Comparison of ENCODE assay signal across 28 mouse cellular contexts in genomic region chr1:38699244-38699643, GRCm38 (mm10). TPM values are rescaled to one million over a fixed set of nuclear protein-coding genes. Genes with fewer than 3 reads are reported as not detected.
DNase-seq lines count a peak whose midpoint lies in the region; ATAC-seq lines count a peak whose summit lies in the region.
"Had no signal": no experiment of that assay in that cellular context is flagged by ENCODE, and none has a peak within 500 bp of the region (broad histone marks: within the 10 kb centered on the region; RNA-seq: fewer than 3 reads in every experiment).

No protein-coding gene starts in this region.

- no peaks in the 10 kb centered on the region for H3K9me3 ChIP-seq in liver, embryonic 11.5 days (ENCODE audit: control insufficient read depth, low read length)
- H3K9me3 ChIP-seq in embryonic facial prominence, embryonic 14.5 days (ENCODE audit: control insufficient read depth, low read length): no peaks in the 10 kb centered on the region
- no peaks in the 10 kb centered on the region for H3K9me3 ChIP-seq in limb, embryonic 10.5 days (replicated peaks)
- H3K9me3 ChIP-seq in limb, embryonic 15.5 days: no peaks in the 10 kb centered on the region
- H3K9me3 ChIP-seq: heart, embryonic 10.5 days; heart, embryonic 13.5 days had no signal

- WGBS in liver, embryonic 11.5 days: 85% methylated on average over 10 of the region's 10 CpGs
- WGBS in embryonic facial prominence, embryonic 14.5 days: 33% methylated on average over 10 of the region's 10 CpGs
- 87% methylated on average over 10 of the region's 10 CpGs for WGBS in limb, embryonic 10.5 days
- 46% methylated on average over 10 of the region's 10 CpGs for WGBS in limb, embryonic 15.5 days

- DNase-seq in liver, embryonic 11.5 days (ENCODE audit: low spot score): peak; percentile 25
- no peak for DNase-seq in liver
- DNase-seq in embryonic facial prominence, embryonic 14.5 days (ENCODE audit: low spot score): peak; percentile 85
- DNase-seq in limb, embryonic 10.5 days (ENCODE audit: low spot score): peak; percentile 17
- DNase-seq in cerebellum, adult 11 months: no peak
- no peak for DNase-seq in lung, postnatal 10 days
- no peak for DNase-seq in ovary, adult 18-20 months (ENCODE audit: low spot score)
- DNase-seq: adrenal gland, adult 8-10 months; adrenal gland, postnatal 36 days; cerebellum, adult 2 months; cerebellum, adult 9-11 months; cerebellum, postnatal 25 days; forebrain, postnatal 0 days; gastrocnemius, adult 2 months; gastrocnemius, postnatal 14 days; heart, adult 18-20 months; heart, postnatal 14 days; heart, postnatal 4 days had no signal

- H3K4me2 ChIP-seq in liver, embryonic 11.5 days: no peak overlapping the region
- 0 out of 2 replicates have a peak overlapping the region, but pooled peaks have one; percentile 6 for H3K4me2 ChIP-seq in embryonic facial prominence, embryonic 14.5 days (ENCODE audit: low read depth, low read length)
- no peak overlapping the region for H3K4me2 ChIP-seq in limb, embryonic 15.5 days
- H3K4me2 ChIP-seq: heart, embryonic 13.5 days; hindbrain, embryonic 14.5 days had no signal

- no peaks in the 10 kb centered on the region for H3K27me3 ChIP-seq in liver, embryonic 11.5 days (replicated peaks; ENCODE audit: control insufficient read depth, insufficient read depth, low read length)
- no peaks in the 10 kb centered on the region for H3K27me3 ChIP-seq in embryonic facial prominence, embryonic 14.5 days (replicated peaks; ENCODE audit: control insufficient read depth, insufficient read depth, low read length)
- no peaks in the 10 kb centered on the region for H3K27me3 ChIP-seq in limb, embryonic 10.5 days (ENCODE audit: low read depth, poor library complexity, severe bottlenecking)
- H3K27me3 ChIP-seq in limb, embryonic 15.5 days: no peaks in the 10 kb centered on the region
- H3K27me3 ChIP-seq: heart, embryonic 13.5 days had no signal

- H3K4me1 ChIP-seq in liver, embryonic 11.5 days (replicated peaks; ENCODE audit: control insufficient read depth, insufficient read depth, low read length): 0 out of 2 replicates have a peak, but pooled peaks cover 3% of the 10 kb centered on the region
- peaks cover 30% of the 10 kb centered on the region for H3K4me1 ChIP-seq in embryonic facial prominence, embryonic 14.5 days (ENCODE audit: control insufficient read depth, insufficient read depth, low read length)
- peaks cover 20% of the 10 kb centered on the region for H3K4me1 ChIP-seq in limb, embryonic 10.5 days
- peaks cover 17% of the 10 kb centered on the region for H3K4me1 ChIP-seq in limb, embryonic 15.5 days

- H3K9ac ChIP-seq in liver, embryonic 11.5 days (ENCODE audit: low read depth, low read length): no peak overlapping the region
- H3K9ac ChIP-seq in embryonic facial prominence, embryonic 14.5 days (ENCODE audit: low read depth, low read length): no peak overlapping the region
- no peak overlapping the region for H3K9ac ChIP-seq in limb, embryonic 15.5 days
- H3K9ac ChIP-seq: forebrain, postnatal 0 days; heart, embryonic 13.5 days; hindbrain, embryonic 14.5 days had no signal

- H3K27ac ChIP-seq in liver, embryonic 11.5 days (ENCODE audit: low read depth, low read length): no peak overlapping the region
- H3K27ac ChIP-seq in embryonic facial prominence, embryonic 14.5 days (replicated peaks; ENCODE audit: low read depth, low read length): peak overlapping the region; percentile 76
- no peak overlapping the region for H3K27ac ChIP-seq in limb, embryonic 10.5 days
- H3K27ac ChIP-seq in limb, embryonic 15.5 days: 0 out of 2 replicates have a peak overlapping the region, but pooled peaks have one; percentile 43
- H3K27ac ChIP-seq: gastrocnemius, adult 2 months; heart, embryonic 10.5 days; heart, embryonic 13.5 days; hindbrain, embryonic 14.5 days; hindbrain, postnatal 0 days had no signal

- no peaks in the 10 kb centered on the region for H3K36me3 ChIP-seq in liver, embryonic 11.5 days (ENCODE audit: control insufficient read depth, insufficient read depth, low read length)
- H3K36me3 ChIP-seq in embryonic facial prominence, embryonic 14.5 days (ENCODE audit: control insufficient read depth, insufficient read depth, low read length): no peaks in the 10 kb centered on the region
- H3K36me3 ChIP-seq in limb, embryonic 10.5 days: no peaks in the 10 kb centered on the region
- no peaks in the 10 kb centered on the region for H3K36me3 ChIP-seq in limb, embryonic 15.5 days
- H3K36me3 ChIP-seq: heart, embryonic 10.5 days; heart, embryonic 13.5 days had no signal

- no peak for ATAC-seq in liver, embryonic 11.5 days (replicated peaks; ENCODE audit: low FRiP score)
- ATAC-seq in embryonic facial prominence, embryonic 14.5 days (ENCODE audit: low read depth): peak; percentile 86
- 0 out of 2 replicates have a peak, but pooled peaks have one; percentile 55 for ATAC-seq in limb, embryonic 15.5 days (ENCODE audit: insufficient number of reproducible peaks, low FRiP score, low TSS enrichment, low read depth)
- ATAC-seq: activated CD4-positive, CD25-positive, alpha-beta regulatory T cell, adult 4 months; CD4-positive, CD25-positive, alpha-beta regulatory T cell, adult 4 months; forebrain, embryonic 14.5 days; forebrain, postnatal 0 days; hindbrain, postnatal 0 days; inflammation-experienced regulatory T-cells, adult 6 months had no signal

- H3K4me3 ChIP-seq in liver, embryonic 11.5 days (ENCODE audit: low read depth, low read length): no peak overlapping the region
- no peak overlapping the region for H3K4me3 ChIP-seq in embryonic facial prominence, embryonic 14.5 days (ENCODE audit: low read depth, low read length)
- no peak overlapping the region for H3K4me3 ChIP-seq in limb, embryonic 10.5 days
- no peak overlapping the region for H3K4me3 ChIP-seq in limb, embryonic 15.5 days
- H3K4me3 ChIP-seq: gastrocnemius, adult 2 months; heart, embryonic 10.5 days; heart, embryonic 13.5 days had no signal

RNA-seq across cellular contexts. Expression of gene Aff3, which starts 34.5 kb away (rescaled TPM):
- 4.4 and 4.7 TPM in 2 replicates for polyA plus RNA-seq in liver, embryonic 11.5 days (2014; fragmentation: Nextera tagmentation; extraction: Ambion mirVana)
- 13.8 and 15.8 TPM in 2 replicates for polyA plus RNA-seq in embryonic facial prominence, embryonic 14.5 days (2014; fragmentation: Nextera tagmentation; extraction: Ambion mirVana)
- polyA plus RNA-seq in limb, embryonic 10.5 days (2016; fragmentation: Nextera tagmentation; extraction: Ambion mirVana): 33.9 and 38.8 TPM in 2 replicates
- polyA plus RNA-seq in limb, embryonic 15.5 days (2015; fragmentation: Nextera tagmentation; extraction: Ambion mirVana): 10.1 and 12.0 TPM in 2 replicates
- polyA plus RNA-seq: C2C12 had no signal

Comparison
In these comparisons a context has a peak if more than half of its experiments do, and no peak if none do; other contexts are left out.
1. DNase-seq: peak in liver, embryonic 11.5 days (single experiment), embryonic facial prominence, embryonic 14.5 days (single experiment) and limb, embryonic 10.5 days (single experiment); none in liver (single experiment), cerebellum, adult 11 months (single experiment), lung, postnatal 10 days (single experiment) and ovary, adult 18-20 months (single experiment).
2. H3K27ac ChIP-seq: peak in embryonic facial prominence, embryonic 14.5 days (single experiment) and limb, embryonic 15.5 days (single experiment); none in liver, embryonic 11.5 days (single experiment) and limb, embryonic 10.5 days (single experiment).